Mouse (Mus musculus) midbrain, embryonic 10.5 days (tissue): ENCODE results near the gene Cenpb. TPM values are rescaled to one million over a fixed set of nuclear protein-coding genes. Genes with fewer than 3 reads are reported as not detected.
"Not testable (repeated sequence)": the region's sequence is repeated elsewhere in the genome, so short reads cannot be mapped to it uniquely, and the experiment has no call there.

ENCODE experiments used
- DNase-seq: peaks from one replicate; pipeline ENCODE4 v3.0.0-alpha.2; 2017; ENCODE audit warnings: low spot score
- H3K27ac ChIP-seq: fragments of 300-500 bp; sonication (generic); replicated peaks from 2 replicates; pipeline ENCODE4 v1.5.1; 2016; ENCODE audit warnings: mild to moderate bottlenecking
- H3K27me3 ChIP-seq: fragments of 300-500 bp; sonication (generic); 2 replicates; pipeline ENCODE4 v1.6.1; 2016; ENCODE audit warnings: low read depth, mild to moderate bottlenecking; ENCODE audit not compliant: poor library complexity, severe bottlenecking
- H3K36me3 ChIP-seq: fragments of 300-500 bp; sonication (generic); 2 replicates; pipeline ENCODE4 v1.6.1; 2016; ENCODE audit warnings: mild to moderate bottlenecking, moderate library complexity
- H3K4me1 ChIP-seq: fragments of 300-500 bp; sonication (generic); 2 replicates; pipeline ENCODE4 v1.6.1; 2016
- H3K4me3 ChIP-seq: fragments of 300-500 bp; sonication (generic); 2 replicates; pipeline ENCODE4 v1.5.1; 2016; ENCODE audit warnings: mild to moderate bottlenecking, moderate library complexity
- H3K9me3 ChIP-seq: fragments of 300-500 bp; sonication (generic); replicated peaks from 2 replicates; pipeline ENCODE4 v1.6.1; 2016; ENCODE audit warnings: mild to moderate bottlenecking
- WGBS: fragments of 180-500 bp; shearing (Covaris S2); methylation state at CpG from one replicate; pipeline ENCODE4 v1.1.7; 2016; 5-methylcytosine and 5-hydroxymethylcytosine counted together
- polyA plus RNA-seq: library from polyadenylated mRNA; unstranded; fragments of >200 nt; fragmentation: Nextera tagmentation; extraction: Ambion mirVana; gene quantifications from 2 replicates; pipeline ENCODE4 v1.2.1, GENCODE M21; 2016

Cenpb gene
- 9.0 and 10.6 TPM in 2 replicates for polyA plus RNA-seq

DNA sequence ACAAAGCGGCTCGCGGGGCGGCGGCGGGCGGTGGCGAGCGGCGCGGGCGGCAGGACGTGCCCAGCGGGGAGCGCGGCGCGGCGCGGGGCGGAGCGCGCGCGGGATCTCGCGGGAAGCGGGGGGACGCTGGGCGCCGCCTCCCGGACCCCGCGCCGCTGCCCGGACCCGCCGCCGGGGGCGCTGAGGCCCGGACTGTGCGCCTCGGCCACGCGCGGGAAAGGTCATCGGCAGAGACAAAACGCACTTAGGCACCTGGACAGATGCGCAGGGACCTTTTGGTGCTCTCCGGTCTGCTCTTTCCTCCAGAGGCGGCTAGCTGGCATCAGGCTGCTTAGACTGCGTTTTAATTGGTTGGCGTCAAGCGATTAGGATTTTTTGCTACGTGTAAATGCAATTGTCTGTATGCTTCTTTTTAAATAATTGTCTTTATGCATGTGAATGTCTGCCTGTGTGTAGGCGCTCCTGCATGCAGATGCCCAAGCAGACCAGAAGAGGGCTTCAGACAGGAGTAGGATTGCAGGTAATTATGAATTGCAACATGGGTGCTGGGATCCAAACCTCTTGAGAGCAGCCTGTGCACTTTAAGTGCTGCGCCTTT lies at the start of gene Cenpb:
TSS of gene Cenpb (minus strand) at position 78 of the 598 bp plus-strand sequence.
- DNase-seq = peak; percentile 85
- H3K9me3 ChIP-seq = no peaks in the 10 kb centered on the region
- H3K27ac ChIP-seq = peak within 1 kb of the TSS; percentile 93
- H3K36me3 ChIP-seq = peaks cover 30% of the 10 kb centered on the region
- WGBS = 3% methylated on average over 57 of the region's 57 CpGs
- H3K27me3 ChIP-seq = peaks cover 2% of the 10 kb centered on the region; the same call in 1 of the 2 replicates
- H3K4me1 ChIP-seq = peaks cover 43% of the 10 kb centered on the region
- peak within 1 kb of the TSS; percentile 91 for H3K4me3 ChIP-seq

DNA sequence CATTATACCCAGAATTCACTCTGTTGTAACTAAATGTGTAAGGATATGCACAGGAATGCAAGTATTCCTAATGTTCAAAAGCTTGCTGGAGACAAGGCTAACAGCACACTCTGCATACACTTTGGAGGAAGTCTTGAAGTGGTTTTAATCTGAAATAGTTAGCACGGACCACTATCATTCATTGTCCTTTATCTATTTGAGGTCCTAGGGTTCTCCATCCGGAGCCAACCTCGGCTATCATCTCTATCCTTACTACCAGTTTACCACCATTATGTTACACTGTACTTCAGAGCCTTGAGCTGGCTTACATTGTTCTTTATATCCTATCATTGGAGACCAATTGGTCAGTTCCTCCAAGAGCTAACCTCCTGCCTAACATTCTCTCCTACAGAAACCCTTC lies 47.4 kb upstream of the Cenpb start:
- Histone ChIP-seq H3K27me3 (no peaks in the 10 kb centered on the region), H3K4me3 (no peak overlapping the region), H3K27ac (no peak overlapping the region), H3K36me3 (no peaks in the 10 kb centered on the region), H3K9me3 (no peaks in the 10 kb centered on the region), H3K4me1 (no peaks in the 10 kb centered on the region)
- no peak for DNase-seq
- 93% methylated on average over 3 of the region's 3 CpGs for WGBS

DNA sequence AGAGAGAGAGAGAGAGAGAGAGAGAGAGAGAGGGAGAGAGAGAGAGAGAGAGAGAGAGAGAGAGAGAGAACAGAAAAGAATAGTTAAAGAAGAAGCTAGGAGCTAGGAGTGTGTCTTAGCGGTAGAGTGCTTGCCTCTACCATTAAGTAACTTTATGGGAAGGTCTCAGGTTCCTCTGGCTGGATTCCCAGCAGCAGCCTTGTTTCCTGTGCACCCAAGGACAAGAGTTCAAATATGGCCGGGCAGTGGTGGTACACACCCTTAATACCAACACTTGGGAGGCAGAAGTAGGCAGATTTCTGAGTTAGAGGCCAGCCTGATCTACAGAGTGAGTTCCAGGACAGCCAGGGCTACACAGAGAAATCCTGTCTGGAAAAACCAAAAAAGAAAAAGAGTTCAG lies 46.8 kb upstream of the Cenpb start:
- WGBS = 79% methylated on average over 2 of the region's 2 CpGs

DNA sequence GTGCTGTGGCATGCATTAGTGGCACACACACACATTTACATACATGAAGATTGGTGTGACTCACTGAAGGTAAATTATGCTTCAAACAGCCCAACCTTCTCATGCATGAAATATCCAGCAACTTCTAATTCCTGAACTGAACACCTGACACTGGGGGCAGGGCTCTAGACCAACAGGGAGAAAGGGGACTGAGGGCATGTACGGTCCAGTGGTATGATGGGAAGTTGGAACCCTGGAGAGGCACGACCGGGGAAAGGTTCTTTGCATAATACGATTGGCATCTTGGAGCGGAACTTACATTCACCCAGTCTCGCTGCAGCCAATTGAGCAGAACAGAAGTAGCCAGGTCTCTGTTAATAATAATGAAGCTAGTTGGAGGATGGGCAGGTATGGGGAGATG lies 45.3 kb upstream of the Cenpb start:
- Histone ChIP-seq H3K36me3 (no peaks in the 10 kb centered on the region), H3K4me3 (no peak overlapping the region), H3K9me3 (no peaks in the 10 kb centered on the region), H3K27ac (no peak overlapping the region), H3K4me1 (no peaks in the 10 kb centered on the region), H3K27me3 (no peaks in the 10 kb centered on the region)
- DNase-seq = no peak
- WGBS = 88% methylated on average over 6 of the region's 6 CpGs

More for the DNA sequence above, 46.8 kb upstream of the Cenpb start:
- not testable (repeated sequence) for H3K27ac ChIP-seq, H3K9me3 ChIP-seq, H3K36me3 ChIP-seq, H3K27me3 ChIP-seq, H3K4me1 ChIP-seq, H3K4me3 ChIP-seq, DNase-seq

DNA sequence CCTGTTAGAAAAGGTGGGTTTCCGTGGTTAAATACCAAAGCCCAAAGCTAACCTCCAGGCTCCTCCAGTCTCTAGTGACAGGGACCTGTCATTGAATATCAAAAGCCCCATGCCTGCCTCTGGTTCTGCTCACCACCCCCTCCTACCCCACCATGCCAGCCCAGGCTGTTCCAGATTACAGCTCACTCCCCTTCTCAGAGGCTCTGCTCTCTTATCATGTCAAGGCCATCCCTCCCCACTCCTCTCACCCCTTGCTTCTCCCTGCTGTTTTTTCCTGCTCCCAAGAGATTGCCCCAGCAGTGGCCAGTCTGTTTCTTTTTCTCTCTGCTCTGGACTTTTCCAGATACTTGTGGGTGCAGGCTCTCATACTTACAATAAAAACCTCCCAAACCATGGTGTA lies 43.7 kb upstream of the Cenpb start:
- no peaks in the 10 kb centered on the region for H3K9me3 ChIP-seq
- DNase-seq = no peak
- H3K4me1 ChIP-seq = no peaks in the 10 kb centered on the region
- no peak overlapping the region for H3K27ac ChIP-seq
- no peaks in the 10 kb centered on the region for H3K36me3 ChIP-seq
- H3K27me3 ChIP-seq = no peaks in the 10 kb centered on the region
- 53% methylated on average over 1 of the region's 1 CpGs for WGBS
- H3K4me3 ChIP-seq = no peak overlapping the region

DNA sequence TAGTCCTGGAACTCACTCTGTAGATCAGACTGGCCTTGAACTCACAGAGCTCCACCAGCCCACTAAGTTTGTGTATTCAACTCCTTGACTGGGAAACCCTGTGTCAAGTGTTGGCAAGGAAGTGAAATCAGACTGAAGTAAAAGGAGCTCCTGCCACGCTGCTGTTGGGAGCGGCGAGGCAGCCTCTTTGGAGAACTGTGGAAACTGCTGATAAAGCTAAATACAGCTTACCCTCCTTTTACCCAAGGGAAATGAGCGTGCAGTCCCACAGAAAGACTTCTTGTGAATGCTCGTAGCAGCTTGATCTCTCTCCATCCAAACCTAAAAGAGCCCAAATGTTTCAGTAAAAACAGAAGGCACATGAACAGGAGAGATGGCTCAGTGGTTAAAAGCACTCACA lies 42.7 kb upstream of the Cenpb start:
- no peak overlapping the region for H3K27ac ChIP-seq
- H3K27me3 ChIP-seq = no peaks in the 10 kb centered on the region
- no peak overlapping the region for H3K4me3 ChIP-seq
- no peaks in the 10 kb centered on the region for H3K36me3 ChIP-seq
- H3K4me1 ChIP-seq = no peaks in the 10 kb centered on the region
- WGBS = 65% methylated on average over 5 of the region's 5 CpGs
- no peaks in the 10 kb centered on the region for H3K9me3 ChIP-seq
- no peak for DNase-seq

DNA sequence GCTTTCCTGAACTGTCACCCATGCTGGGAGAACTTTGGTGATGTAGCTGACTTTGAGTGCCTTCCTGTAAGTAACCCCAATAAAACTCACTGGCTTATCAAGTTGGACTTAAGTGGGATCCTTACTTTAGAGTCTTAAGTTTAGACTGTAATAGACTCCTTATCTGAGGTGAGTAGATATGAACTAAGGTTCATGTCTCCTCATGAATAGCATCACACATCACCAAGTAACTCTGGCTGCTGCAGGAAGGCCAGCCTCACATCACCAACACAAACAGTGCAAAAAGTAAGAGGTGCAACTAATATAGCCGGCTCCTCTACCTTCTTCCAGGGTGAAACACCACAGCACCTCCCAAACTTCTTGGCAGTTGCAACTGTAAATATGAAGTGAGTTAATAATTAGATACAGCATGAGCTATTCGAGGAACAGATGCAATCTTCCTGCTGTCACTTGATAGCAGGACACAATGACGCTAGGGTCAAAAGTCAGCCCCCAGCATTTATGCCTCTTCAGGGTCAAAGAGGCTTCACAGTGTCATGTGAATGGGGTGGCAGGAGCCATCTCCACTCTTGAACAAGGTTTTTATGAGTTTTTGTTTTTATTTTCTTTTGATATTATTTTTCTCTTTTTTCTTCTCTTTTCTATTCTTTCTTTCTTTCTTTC lies 42.1 kb upstream of the Cenpb start:
- Histone ChIP-seq H3K27me3 (no peaks in the 10 kb centered on the region), H3K9me3 (no peaks in the 10 kb centered on the region), H3K4me1 (no peaks in the 10 kb centered on the region), H3K27ac (no peak overlapping the region), H3K36me3 (no peaks in the 10 kb centered on the region), H3K4me3 (no peak overlapping the region)
- 87% methylated on average over 3 of the region's 3 CpGs for WGBS
- no peak for DNase-seq

DNA sequence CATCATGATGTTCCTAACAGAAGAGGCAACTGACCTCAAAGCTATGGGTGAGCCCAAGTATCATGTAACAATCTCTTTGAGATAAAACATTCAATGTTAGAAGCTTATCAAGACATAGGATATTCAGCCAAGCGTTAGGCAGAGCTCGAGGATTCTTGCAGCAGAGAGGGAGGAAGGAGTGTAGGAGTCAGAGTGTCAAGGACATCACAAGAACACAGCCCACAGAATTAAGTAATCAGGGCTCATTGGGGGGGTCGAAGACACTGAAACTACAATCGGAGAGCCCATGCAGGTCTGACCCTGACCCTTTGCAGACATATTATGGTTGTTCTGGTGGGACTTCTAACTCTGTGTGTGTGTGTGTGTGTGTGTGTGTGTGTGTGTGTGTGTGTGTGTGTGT lies 40.2 kb upstream of the Cenpb start:
- WGBS = 81% methylated on average over 4 of the region's 4 CpGs
- Histone ChIP-seq H3K4me3 (no peak overlapping the region), H3K9me3 (no peaks in the 10 kb centered on the region), H3K36me3 (no peaks in the 10 kb centered on the region), H3K27me3 (no peaks in the 10 kb centered on the region), H3K27ac (no peak overlapping the region), H3K4me1 (no peaks in the 10 kb centered on the region)
- DNase-seq = no peak

DNA sequence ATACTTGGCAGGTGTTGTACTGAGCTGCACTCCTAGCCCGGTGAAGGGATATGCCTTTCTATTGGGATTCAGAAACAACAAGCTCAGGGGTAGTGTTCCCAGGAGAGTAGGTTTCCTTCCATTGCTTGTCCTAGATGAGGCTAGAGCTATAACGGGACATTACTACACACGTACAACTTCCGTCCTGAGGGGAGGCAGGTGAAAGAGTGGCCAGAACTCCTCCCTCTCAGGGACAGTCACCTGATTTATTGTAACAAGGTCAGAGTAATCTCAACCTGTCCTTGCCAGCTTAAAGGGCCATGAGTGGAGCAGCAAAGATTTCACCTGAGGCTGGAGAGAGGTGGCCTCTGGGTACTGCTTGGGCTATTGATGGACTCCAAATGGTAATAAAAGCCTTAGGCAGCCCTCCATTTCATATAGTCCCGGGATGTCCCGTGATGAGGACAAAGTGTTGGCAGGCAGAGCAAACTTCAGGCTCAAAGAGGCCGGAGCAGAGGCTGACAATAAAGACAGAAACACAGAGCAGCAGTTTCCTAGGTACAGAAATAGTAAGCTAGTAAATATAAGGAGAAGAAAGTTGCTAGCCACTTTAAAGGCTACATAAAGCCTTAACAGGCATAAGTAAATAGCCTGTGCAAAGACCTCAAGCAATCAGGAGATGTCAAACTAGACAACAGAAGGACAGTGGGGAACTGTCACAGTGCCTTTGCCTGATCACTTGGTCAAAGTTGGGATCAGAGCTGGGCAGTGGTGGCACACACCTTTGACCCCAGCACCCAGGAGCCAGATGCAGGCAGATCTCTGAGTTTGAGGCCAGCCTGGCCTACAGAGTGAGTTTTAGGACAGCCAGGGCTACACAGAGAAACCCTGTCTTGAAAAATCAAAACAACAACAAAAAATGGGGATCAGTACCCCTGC lies 36.3 kb upstream of the Cenpb start:
- Histone ChIP-seq H3K36me3 (peaks cover 24% of the 10 kb centered on the region), H3K9me3 (no peaks in the 10 kb centered on the region), H3K4me1 (peaks cover 9% of the 10 kb centered on the region), H3K4me3 (no peak overlapping the region), H3K27ac (no peak overlapping the region), H3K27me3 (no peaks in the 10 kb centered on the region)
- WGBS = 93% methylated on average over 7 of the region's 7 CpGs
- DNase-seq = no peak

DNA sequence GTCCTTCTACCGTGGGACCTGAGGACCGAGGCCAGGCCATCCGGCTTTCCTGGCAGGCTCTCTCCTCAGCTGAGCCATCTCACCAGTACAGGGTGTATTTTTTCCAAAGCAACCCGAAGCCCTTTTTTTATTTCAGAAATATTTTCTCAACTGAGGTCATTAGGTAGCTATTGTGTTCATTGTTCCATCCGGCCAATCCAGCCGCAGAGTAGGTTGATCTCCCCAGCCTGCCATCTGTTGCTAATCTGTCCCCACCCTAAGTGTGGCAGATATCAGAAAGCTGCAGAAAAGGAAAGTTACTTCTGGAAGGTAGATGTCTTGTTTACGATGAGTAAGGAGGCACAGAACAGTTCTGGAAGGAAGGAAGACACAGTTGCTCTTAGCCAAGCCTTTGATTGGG lies 33.9 kb upstream of the Cenpb start:
- WGBS = 87% methylated on average over 7 of the region's 7 CpGs
- Histone ChIP-seq H3K4me1 (peaks cover 28% of the 10 kb centered on the region), H3K27ac (peak overlapping the region; percentile 58; the same call in 1 of the 2 replicates), H3K27me3 (no peaks in the 10 kb centered on the region), H3K4me3 (no peak overlapping the region), H3K36me3 (peaks cover 24% of the 10 kb centered on the region), H3K9me3 (no peaks in the 10 kb centered on the region)
- DNase-seq = no peak

DNA sequence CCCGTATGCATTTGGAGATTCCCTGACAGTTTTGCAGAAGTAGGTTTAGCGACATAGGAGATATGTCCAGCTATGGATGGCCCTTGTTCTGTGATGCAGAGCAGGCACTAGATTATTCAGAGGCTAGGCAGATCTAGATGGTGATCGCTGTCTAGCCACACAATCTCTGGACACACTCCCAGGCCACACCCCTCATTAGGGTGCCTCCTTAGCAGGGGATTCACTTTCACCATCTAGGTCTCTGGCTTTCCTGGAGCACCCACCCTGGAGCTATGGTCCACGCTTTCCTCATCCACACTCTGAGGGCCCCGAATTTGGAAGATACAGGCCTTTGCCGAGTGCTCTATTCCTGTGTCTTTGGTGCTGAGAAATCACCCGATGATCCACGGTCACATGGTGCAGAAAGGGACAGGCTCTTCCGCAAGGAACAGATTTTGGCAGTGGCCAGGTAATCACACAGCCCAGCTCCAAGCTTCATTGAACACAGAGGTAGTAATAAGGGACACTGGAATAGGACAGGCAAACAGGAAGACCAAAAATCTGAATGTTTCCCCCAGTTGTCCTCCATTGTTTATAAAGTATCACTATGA lies 31.3 kb upstream of the Cenpb start:
- Histone ChIP-seq H3K27ac (peak overlapping the region; percentile 91), H3K4me1 (peaks cover 32% of the 10 kb centered on the region)

DNA sequence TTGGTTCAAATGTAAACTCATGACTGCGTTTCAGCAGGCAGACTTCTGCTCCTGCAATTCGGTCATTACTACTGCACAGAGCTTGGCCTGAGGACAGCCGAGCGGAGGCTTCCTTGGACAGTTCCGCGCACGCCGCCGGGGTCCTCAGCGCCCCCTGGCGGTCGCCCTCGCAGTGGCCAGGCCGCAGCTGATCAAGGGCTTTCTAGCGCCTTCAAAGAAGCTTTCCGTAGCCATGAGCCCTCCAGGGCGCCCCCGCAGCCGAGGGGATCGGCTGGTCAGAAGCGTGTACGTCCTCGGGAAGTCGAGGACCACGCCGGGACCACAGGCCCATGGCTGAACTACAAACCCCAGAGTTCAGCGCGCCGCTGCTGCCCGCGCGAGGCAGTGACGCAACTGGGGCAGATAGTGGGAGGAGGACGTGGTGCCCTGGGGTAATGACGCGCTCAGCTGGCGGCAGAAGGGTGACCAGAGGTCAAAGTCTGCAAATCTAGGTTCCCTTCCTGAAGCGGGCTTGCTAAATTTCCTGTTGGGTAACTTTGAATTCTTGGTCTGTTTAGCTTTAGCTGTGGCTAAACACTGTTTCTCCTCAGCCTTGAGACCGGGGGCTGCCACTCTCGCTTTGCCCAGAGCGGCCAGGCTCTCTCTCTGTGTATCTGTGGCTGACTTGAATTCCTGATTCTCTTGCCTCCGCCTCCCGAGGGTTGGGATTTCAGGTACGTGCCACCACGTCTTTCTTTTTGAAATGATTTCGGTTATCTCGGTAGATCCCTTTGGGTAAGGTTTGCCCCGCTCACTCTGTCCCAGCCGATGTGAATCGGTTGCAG lies 30.3 kb upstream of the Cenpb start:
- 2% methylated on average over 50 of the region's 50 CpGs for WGBS
- peak; percentile 96 for DNase-seq
- Histone ChIP-seq H3K27ac (peak overlapping the region; percentile 91), H3K27me3 (no peaks in the 10 kb centered on the region), H3K9me3 (no peaks in the 10 kb centered on the region), H3K4me3 (peak overlapping the region; percentile 68), H3K36me3 (peaks cover 24% of the 10 kb centered on the region), H3K4me1 (peaks cover 32% of the 10 kb centered on the region)

More for the DNA sequence above, 31.3 kb upstream of the Cenpb start:
- Histone ChIP-seq H3K9me3 (no peaks in the 10 kb centered on the region), H3K36me3 (peaks cover 24% of the 10 kb centered on the region), H3K27me3 (no peaks in the 10 kb centered on the region), H3K4me3 (peak overlapping the region; percentile 68)
- 82% methylated on average over 9 of the region's 9 CpGs for WGBS
- no peak for DNase-seq
